In genomic region chr7:67466322-67466721, GRCm38 (mm10) we compare ENCODE assay signal across 17 mouse cellular contexts.
DNase-seq lines count a peak whose midpoint lies in the region; ATAC-seq and TF ChIP-seq lines count a peak whose summit lies in the region.
"Had no signal": no experiment of that assay in that cellular context is flagged by ENCODE, and none has a peak within 500 bp of the region (broad histone marks: within the 10 kb centered on the region; RNA-seq: fewer than 3 reads in every experiment).

No protein-coding gene starts in this region.

- peak; percentile 45 for ATAC-seq in limb, embryonic 14.5 days (ENCODE audit: low FRiP score, low read depth)
- ATAC-seq: forebrain, embryonic 13.5 days; forebrain, embryonic 15.5 days; forebrain, postnatal 0 days had no signal

- 80% methylated on average over 2 of the region's 2 CpGs for WGBS in limb, embryonic 14.5 days
- 91% methylated on average over 2 of the region's 2 CpGs for WGBS in limb, embryonic 10.5 days

- no peak overlapping the region for H3K4me2 ChIP-seq in limb, embryonic 14.5 days (replicated peaks; ENCODE audit: low read depth, low read length, severe bottlenecking)
- H3K4me2 ChIP-seq in myocyte (ENCODE audit: low read depth): peak overlapping the region; percentile 37
- H3K4me2 ChIP-seq: embryonic facial prominence, embryonic 13.5 days; forebrain, embryonic 13.5 days; forebrain, embryonic 15.5 days had no signal

- no peak overlapping the region for H3K4me3 ChIP-seq in gastrocnemius, adult 2 months
- H3K4me3 ChIP-seq in limb, embryonic 14.5 days (replicated peaks; ENCODE audit: low read length): no peak overlapping the region
- H3K4me3 ChIP-seq in limb, embryonic 10.5 days: no peak overlapping the region
- no peak overlapping the region for H3K4me3 ChIP-seq in myocyte
- H3K4me3 ChIP-seq: embryonic facial prominence, embryonic 13.5 days; forebrain, embryonic 13.5 days; forebrain, embryonic 15.5 days had no signal

- TF ChIP-seq CTCF in gastrocnemius, adult 2 months (IDR thresholded peaks at IDR 0.05): no peak

- H3K4me1 ChIP-seq in limb, embryonic 14.5 days (ENCODE audit: control insufficient read depth, insufficient read depth, low read length): peaks cover 19% of the 10 kb centered on the region
- H3K4me1 ChIP-seq in limb, embryonic 10.5 days: peaks cover 26% of the 10 kb centered on the region

- no peaks in the 10 kb centered on the region for H3K79me2 ChIP-seq in myocyte (ENCODE audit: control insufficient read depth, insufficient read depth)

- H3K27ac ChIP-seq in gastrocnemius, adult 2 months: no peak overlapping the region
- H3K27ac ChIP-seq in limb, embryonic 14.5 days (replicated peaks; ENCODE audit: low read depth, low read length): no peak overlapping the region
- no peak overlapping the region for H3K27ac ChIP-seq in limb, embryonic 10.5 days
- H3K27ac ChIP-seq: embryonic facial prominence, embryonic 13.5 days; forebrain, embryonic 13.5 days; forebrain, embryonic 15.5 days had no signal

- peak; percentile 14 for DNase-seq in gastrocnemius, adult 2 months
- no peak for DNase-seq in gastrocnemius, adult 8-10 months (ENCODE audit: low spot score in 2 of 2)
- no peak for DNase-seq in limb, embryonic 14.5 days (ENCODE audit: low spot score)
- DNase-seq in limb, embryonic 10.5 days (ENCODE audit: low spot score): no peak
- DNase-seq in adrenal gland, postnatal 4 days (ENCODE audit: low spot score in 2 of 2): no peak
- DNase-seq: adrenal gland, adult 2 months; adrenal gland, postnatal 10 days; adrenal gland, postnatal 25 days; cerebellum, adult 11-12 months; cerebellum, adult 2 months; cerebellum, adult 9-10 months; cerebellum, postnatal 10 days; forebrain, postnatal 0 days had no signal

- intact Hi-C loops in gastrocnemius, adult 2 months (cut with DNase I): no loop called here

- no peak overlapping the region for H3K9ac ChIP-seq in limb, embryonic 14.5 days (ENCODE audit: low read depth, low read length, severe bottlenecking)
- H3K9ac ChIP-seq: embryonic facial prominence, embryonic 13.5 days; forebrain, embryonic 13.5 days; forebrain, embryonic 15.5 days; forebrain, postnatal 0 days had no signal

- H3K27me3 ChIP-seq in limb, embryonic 14.5 days (ENCODE audit: control insufficient read depth, insufficient read depth, low read length): no peaks in the 10 kb centered on the region
- H3K27me3 ChIP-seq in limb, embryonic 10.5 days (ENCODE audit: low read depth, poor library complexity, severe bottlenecking): 0 out of 2 replicates have a peak, but pooled peaks cover 4% of the 10 kb centered on the region
- no peaks in the 10 kb centered on the region for H3K27me3 ChIP-seq in myocyte (ENCODE audit: control insufficient read depth, insufficient read depth, insufficient read length)
- H3K27me3 ChIP-seq: embryonic facial prominence, embryonic 13.5 days; forebrain, embryonic 15.5 days had no signal

- TF ChIP-seq POLR2A in limb, embryonic 14.5 days (IDR thresholded peaks at IDR 0.05; ENCODE audit: borderline replicate concordance, extremely low read depth, insufficient read depth, insufficient read length): no peak
- TF ChIP-seq POLR2A in myocyte (IDR thresholded peaks at IDR 0.05; ENCODE audit: insufficient read length, low read depth): no peak

- H3K9me3 ChIP-seq in limb, embryonic 14.5 days (ENCODE audit: control insufficient read depth, low read length): no peaks in the 10 kb centered on the region
- no peaks in the 10 kb centered on the region for H3K9me3 ChIP-seq in limb, embryonic 10.5 days (replicated peaks)
- H3K9me3 ChIP-seq: embryonic facial prominence, embryonic 13.5 days; forebrain, embryonic 13.5 days; forebrain, embryonic 15.5 days had no signal

- no peaks in the 10 kb centered on the region for H3K36me3 ChIP-seq in limb, embryonic 14.5 days (ENCODE audit: control insufficient read depth, insufficient read depth, low read length)
- H3K36me3 ChIP-seq in limb, embryonic 10.5 days: no peaks in the 10 kb centered on the region
- H3K36me3 ChIP-seq in myocyte (ENCODE audit: control insufficient read depth, insufficient read depth): no peaks in the 10 kb centered on the region
- H3K36me3 ChIP-seq: embryonic facial prominence, embryonic 13.5 days; forebrain, embryonic 15.5 days had no signal

- no peak overlapping the region for H3ac ChIP-seq in myocyte (ENCODE audit: control insufficient read depth, insufficient read length)

TF ChIP-seq in myocyte, 11 proteins besides CTCF, POLR2A, EP300 and RAD21:
- TF ChIP-seq MYOG (IDR thresholded peaks at IDR 0.05; ENCODE audit: control insufficient read depth in 1 of 3, insufficient read depth in 1 of 3, insufficient read length in 2 of 3, low read depth in 2 of 3) (peak; percentile 96 to 99 (median 98)), USF1 (IDR thresholded peaks at IDR 0.05; ENCODE audit: low read depth) (no peak), CEBPB (IDR thresholded peaks at IDR 0.05; ENCODE audit: insufficient read depth, poor library complexity, severe bottlenecking) (peak; percentile 15; the same call in 1 of the 2 replicates), TCF12 (IDR thresholded peaks at IDR 0.05; ENCODE audit: insufficient read depth, poor library complexity, severe bottlenecking) (peak; percentile 99), MYOD1 (IDR thresholded peaks at IDR 0.05; ENCODE audit: control insufficient read depth in 1 of 3, insufficient read length in 2 of 3, low read depth in 2 of 3) (peak; percentile 92 to 98 (median 96)), MAX (IDR thresholded peaks at IDR 0.05; ENCODE audit: low read depth) (no peak), TCF3 (IDR thresholded peaks at IDR 0.05; ENCODE audit: insufficient read length, low read depth) (peak; percentile 94)
